Mouse (Mus musculus) heart, postnatal 0 days (tissue): ENCODE measurements around the gene Lrrc45.

Source experiments
- CTCF ChIP-seq: IDR thresholded peaks from 2 replicates; pipeline ENCODE4 v1.5.1; 2016; ENCODE audit warnings: antibody characterized with exemption, control low read depth, low read depth
- EP300 ChIP-seq: IDR thresholded peaks from 2 replicates; pipeline ENCODE4 v1.6.1; 2016; ENCODE audit warnings: antibody characterized with exemption, low read depth

GRCm38 (mm10) chr11:120686650-120687272 lies 27.0 kb upstream of the Lrrc45 start:
- TF ChIP-seq EP300 (no peak), CTCF (no peak)
